Mouse (Mus musculus) heart, adult 2 months (tissue): ENCODE results near the gene Zmynd8.

Experiments used
- CTCF ChIP-seq: fragments of 200-600 bp; IDR thresholded peaks from 2 replicates; pipeline ENCODE4 v1.8.1; 2022; ENCODE audit warnings: antibody characterized with exemption, mild to moderate bottlenecking, moderate library complexity
- POLR2A ChIP-seq: fragments of 200-500 bp; IDR thresholded peaks from 2 replicates; pipeline ENCODE4 v1.6.1; 2011; ENCODE audit warnings: mild to moderate bottlenecking, low read depth, low read length, control low read depth; ENCODE audit not compliant: insufficient read depth

- no peak for TF ChIP-seq CTCF
- TF ChIP-seq POLR2A: no peak
Observed at GRCm38 (mm10) chr2:165791026-165791425, 107.8 kb downstream of the Zmynd8 start.
